Mouse (Mus musculus): ENCODE measurements around the gene Riok2.
"Not testable (repeated sequence)": the region's sequence is repeated elsewhere in the genome, so short reads cannot be mapped to it uniquely, and the experiment has no call there.

Riok2 gene

GRCm38 (mm10) chr17:17373918-17374910, at the start of gene Riok2:
Gene Riok2 (plus strand): TSS chr17:17374309.
- peak; percentile 99 for DNase-seq (ENCODE audit: low spot score)

- not testable (repeated sequence) for DNase-seq (ENCODE audit: low spot score)
These were observed 48.1 kb upstream of the Riok2 start for GRCm38 (mm10) chr17:17326022-17326421.

- DNase-seq (ENCODE audit: low spot score), result no peak
These were observed 47.5 kb upstream of the Riok2 start for GRCm38 (mm10) chr17:17326636-17327035.

- DNase-seq (ENCODE audit: low spot score), result not testable (repeated sequence)
These were observed 28.5 kb upstream of the Riok2 start for GRCm38 (mm10) chr17:17345374-17346183.

GRCm38 (mm10) chr17:17346281-17346680, 27.8 kb upstream of the Riok2 start:
- DNase-seq (ENCODE audit: low spot score), result not testable (repeated sequence)

GRCm38 (mm10) chr17:17373550-17373917, 575 bp upstream of the Riok2 start:
- DNase-seq (ENCODE audit: low spot score), result no peak

- no peak for DNase-seq (ENCODE audit: low spot score)
These were observed 1.5 kb downstream of the Riok2 start for GRCm38 (mm10) chr17:17375581-17375980.

GRCm38 (mm10) chr17:17383703-17384102, 9.6 kb downstream of the Riok2 start:
- no peak for DNase-seq (ENCODE audit: low spot score)

GRCm38 (mm10) chr17:17384502-17384901, 10.4 kb downstream of the Riok2 start:
- DNase-seq (ENCODE audit: low spot score), result no peak

- no peak for DNase-seq (ENCODE audit: low spot score)
These were observed 12.0 kb downstream of the Riok2 start for GRCm38 (mm10) chr17:17386117-17386516.

- no peak for DNase-seq (ENCODE audit: low spot score)
These were observed 17.7 kb downstream of the Riok2 start for GRCm38 (mm10) chr17:17391823-17392222.

- DNase-seq (ENCODE audit: low spot score), result no peak
These were observed 18.8 kb downstream of the Riok2 start for GRCm38 (mm10) chr17:17392863-17393262.

GRCm38 (mm10) chr17:17393300-17393699, 19.2 kb downstream of the Riok2 start:
- no peak for DNase-seq (ENCODE audit: low spot score)

GRCm38 (mm10) chr17:17394336-17394735, 20.2 kb downstream of the Riok2 start:
- peak; percentile 55 for DNase-seq (ENCODE audit: low spot score)

GRCm38 (mm10) chr17:17396869-17397268, 22.8 kb downstream of the Riok2 start:
- no peak for DNase-seq (ENCODE audit: low spot score)

GRCm38 (mm10) chr17:17398664-17399063, 24.6 kb downstream of the Riok2 start:
- no peak for DNase-seq (ENCODE audit: low spot score)

- DNase-seq (ENCODE audit: low spot score), result no peak
These were observed 28.3 kb downstream of the Riok2 start, which contains the start of gene Lix1 for GRCm38 (mm10) chr17:17402222-17403004. Gene Lix1 (plus strand): TSS chr17:17402672.

- no peak for DNase-seq (ENCODE audit: low spot score)
These were observed 28.9 kb downstream of the Riok2 start for GRCm38 (mm10) chr17:17403038-17403437.

GRCm38 (mm10) chr17:17403578-17404112, 29.5 kb downstream of the Riok2 start:
- DNase-seq (ENCODE audit: low spot score), result no peak

GRCm38 (mm10) chr17:17404811-17405544, 30.9 kb downstream of the Riok2 start:
- DNase-seq (ENCODE audit: low spot score), result no peak

- no peak for DNase-seq (ENCODE audit: low spot score)
These were observed 31.5 kb downstream of the Riok2 start for GRCm38 (mm10) chr17:17405606-17406005.
